Mouse (Mus musculus) R1 (cell line): ENCODE data around the gene Olfr1274-ps.
"Not testable (repeated sequence)": the region's sequence is repeated elsewhere in the genome, so short reads cannot be mapped to it uniquely, and the experiment has no call there.

Experiments used
- DNase-seq: peaks from one replicate; pipeline ENCODE4 v3.0.0-alpha.2; 2018; ENCODE audit warnings: low read depth, low spot score

Gene Olfr1274-ps

DNA sequence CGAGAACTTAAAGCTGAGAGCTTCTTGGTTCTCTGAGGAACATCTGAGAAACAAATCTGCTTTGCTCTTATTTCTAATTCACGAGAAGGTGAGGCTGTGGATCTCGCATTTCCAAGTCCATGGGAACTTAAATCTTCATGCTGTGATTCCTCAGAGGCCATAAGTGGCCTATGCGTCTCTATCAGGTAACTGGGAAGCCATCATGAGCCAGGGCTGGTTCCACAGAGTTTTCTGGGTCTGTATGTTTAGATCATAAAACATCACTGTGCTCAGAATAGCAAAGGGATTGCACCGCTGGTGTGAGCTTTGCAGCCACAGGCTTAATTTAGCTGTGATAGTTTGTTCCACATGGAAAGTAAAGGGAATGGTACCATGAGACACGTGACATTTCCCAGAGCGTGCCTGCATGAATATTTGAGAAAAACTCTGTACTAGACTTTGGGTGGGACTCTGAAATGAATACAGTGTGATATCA, at the start of gene Olfr1274-ps:
Gene Olfr1274-ps (plus strand): TSS at position 51 of the 475 bp plus-strand sequence.
- DNase-seq, result not testable (repeated sequence)

DNA sequence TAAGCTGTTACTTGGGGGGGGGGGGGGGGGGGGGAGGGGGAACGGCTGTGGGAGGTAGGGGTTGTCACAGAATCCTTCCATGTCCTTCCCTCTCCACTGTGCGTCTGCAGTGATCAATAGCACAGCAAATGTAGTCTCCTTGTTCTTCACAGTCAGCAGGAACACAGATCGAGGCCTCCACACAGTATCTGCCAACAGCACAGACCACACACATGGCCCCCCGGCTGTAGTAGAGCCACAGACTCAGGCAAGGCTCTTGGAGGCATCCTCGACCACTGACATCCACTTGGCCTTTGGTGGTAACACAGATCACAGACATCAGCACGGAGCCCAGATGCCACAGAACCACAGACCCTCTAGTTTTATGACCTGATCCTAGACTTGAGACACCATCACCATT, 47.4 kb upstream of the Olfr1274-ps start:
- DNase-seq, result not testable (repeated sequence)

DNA sequence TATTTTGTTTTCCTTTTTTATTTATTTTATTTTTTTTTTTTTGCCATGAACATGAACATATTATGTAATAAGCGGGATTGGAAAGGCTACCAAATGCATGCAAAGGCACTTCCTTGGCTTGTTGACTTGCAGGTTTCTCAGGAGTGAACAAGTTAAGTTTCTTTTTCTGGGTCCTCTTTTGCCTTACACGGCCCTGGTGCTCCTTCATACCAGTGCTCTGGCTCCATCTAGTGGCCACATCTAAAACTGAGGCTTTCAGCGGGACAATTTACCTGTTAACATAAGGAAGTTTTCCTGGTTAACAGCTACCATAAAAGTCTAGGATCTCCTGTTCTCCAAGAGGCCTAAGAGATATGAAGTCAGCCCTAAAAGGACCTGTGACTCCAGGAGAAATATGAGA, 46.9 kb upstream of the Olfr1274-ps start:
- not testable (repeated sequence) for DNase-seq

DNA sequence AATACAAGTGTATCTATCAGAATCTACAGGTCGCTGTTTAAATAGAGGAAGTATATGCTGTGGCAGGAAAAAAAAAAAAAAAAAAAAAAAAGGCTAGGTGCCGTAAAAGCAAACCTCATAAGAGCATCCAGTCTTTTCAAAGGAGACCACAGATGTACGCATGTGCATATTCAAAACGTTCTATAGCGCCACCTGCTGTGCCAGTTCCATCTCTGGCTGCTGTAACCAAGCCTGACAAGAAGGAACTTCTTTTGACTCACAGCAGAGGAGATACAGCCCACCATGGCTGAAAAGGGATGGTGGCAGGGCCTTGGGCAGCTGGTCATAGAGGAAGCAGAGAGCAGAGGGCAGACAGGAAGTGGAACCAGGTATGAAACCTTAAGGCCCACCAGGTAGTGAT, 39.3 kb upstream of the Olfr1274-ps start:
- not testable (repeated sequence) for DNase-seq

DNA sequence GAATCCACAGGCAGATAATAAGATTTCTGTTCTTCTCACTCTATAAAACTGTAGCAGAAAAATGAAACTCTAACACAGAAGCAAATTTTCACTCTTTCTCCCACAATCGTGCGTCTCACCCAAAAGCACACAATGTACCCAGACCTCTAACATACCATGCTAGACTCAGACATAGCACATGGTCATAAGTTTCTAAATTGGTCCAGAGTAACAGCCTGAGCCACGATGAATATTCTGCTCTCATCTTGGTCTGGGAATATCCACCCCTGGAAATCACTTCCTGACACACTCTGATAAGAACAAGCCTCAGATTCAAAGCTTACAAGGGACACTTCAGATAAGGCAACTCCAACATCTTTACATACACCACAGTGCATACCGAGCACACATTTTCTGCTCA, 38.3 kb upstream of the Olfr1274-ps start:
- not testable (repeated sequence) for DNase-seq

DNA sequence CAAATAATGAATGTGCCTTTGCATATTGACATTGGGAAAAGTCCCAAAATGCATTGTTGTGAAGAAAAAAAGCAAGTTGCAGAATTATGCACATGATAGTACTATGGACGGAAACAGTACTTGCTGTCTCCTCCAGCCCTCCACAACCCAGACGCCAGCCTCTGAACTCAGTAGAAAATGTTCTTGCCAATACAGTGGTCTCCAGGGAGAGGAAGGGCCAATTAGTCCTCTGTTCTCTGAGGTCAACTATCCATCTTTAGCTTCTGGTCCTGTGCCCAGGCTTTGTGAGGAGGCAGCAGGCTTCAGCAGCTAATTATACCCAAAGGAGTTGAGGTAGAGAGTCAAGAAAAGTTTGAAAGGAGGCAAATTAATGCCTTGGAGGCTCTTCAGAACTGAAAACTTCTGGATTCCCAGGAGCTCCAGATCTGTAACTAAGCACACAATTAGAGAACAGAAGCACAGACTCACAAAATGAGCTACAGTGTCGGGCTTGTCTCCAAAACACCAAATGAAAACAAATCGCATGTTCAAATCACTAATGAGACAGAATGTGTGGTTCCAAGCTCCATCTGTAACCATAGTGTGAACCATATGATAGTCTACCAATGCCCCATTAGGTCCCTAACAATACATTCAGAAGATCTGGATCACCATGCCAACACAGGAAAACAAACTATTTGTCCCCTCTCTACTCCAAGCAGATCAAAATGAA, 15.8 kb downstream of the Olfr1274-ps start:
- DNase-seq, result not testable (repeated sequence)

DNA sequence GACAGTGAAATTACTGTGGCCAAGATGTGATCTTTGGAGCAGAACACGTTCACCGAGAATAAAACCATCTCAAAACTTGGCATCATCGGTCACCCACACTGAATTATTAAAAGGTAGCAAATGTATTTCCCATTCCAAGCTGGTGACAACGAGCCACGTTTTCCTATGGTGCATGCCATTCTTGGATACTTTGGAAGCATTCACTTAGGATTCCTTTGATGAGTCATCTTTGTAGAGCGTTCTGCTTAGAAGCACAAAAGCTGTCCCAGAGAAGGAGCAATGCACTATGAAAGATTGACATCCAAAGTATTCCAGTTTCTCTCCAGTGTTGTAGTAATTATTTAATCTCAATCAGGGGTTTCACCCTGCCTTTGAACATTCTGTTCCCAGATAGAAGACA, 23.8 kb downstream of the Olfr1274-ps start:
- not testable (repeated sequence) for DNase-seq

DNA sequence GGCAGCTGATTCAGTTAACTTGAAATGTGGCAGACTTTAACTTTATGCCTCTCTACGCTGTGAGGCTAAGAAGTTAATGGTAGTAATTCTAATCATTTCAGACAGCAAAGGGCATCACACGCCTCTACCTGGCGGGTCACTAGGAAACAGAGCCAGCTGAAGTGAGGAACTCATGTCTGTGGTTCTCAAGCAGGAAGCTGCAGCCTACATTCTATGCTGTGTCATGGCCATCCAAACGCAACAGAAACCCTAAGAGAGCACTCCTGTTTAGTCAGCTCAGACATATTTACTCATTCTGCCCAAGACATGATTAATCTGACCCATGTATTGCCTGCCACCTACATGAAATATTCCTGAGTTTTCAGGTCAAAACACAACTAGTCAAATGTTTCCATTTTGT, 26.5 kb downstream of the Olfr1274-ps start:
- not testable (repeated sequence) for DNase-seq

DNA sequence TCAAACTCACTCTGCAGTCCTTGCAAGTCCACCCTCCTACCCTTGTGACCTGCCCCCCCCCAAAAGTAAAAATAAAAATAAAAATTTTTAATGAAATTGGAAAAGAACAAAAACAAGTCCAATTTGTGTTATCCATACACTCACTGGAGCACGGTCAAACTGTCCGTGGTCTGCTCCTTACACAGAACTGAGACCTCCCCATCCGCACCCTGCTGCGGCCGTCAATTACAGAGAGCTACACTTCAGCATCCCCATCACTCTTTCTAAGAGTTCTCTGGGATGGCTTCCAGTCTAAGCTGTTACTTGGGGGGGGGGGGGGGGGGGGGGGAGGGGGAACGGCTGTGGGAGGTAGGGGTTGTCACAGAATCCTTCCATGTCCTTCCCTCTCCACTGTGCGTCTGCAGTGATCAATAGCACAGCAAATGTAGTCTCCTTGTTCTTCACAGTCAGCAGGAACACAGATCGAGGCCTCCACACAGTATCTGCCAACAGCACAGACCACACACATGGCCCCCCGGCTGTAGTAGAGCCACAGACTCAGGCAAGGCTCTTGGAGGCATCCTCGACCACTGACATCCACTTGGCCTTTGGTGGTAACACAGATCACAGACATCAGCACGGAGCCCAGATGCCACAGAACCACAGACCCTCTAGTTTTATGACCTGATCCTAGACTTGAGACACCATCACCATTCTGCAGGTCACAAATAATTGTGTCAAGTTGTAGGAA, 30.7 kb downstream of the Olfr1274-ps start:
- not testable (repeated sequence) for DNase-seq

DNA sequence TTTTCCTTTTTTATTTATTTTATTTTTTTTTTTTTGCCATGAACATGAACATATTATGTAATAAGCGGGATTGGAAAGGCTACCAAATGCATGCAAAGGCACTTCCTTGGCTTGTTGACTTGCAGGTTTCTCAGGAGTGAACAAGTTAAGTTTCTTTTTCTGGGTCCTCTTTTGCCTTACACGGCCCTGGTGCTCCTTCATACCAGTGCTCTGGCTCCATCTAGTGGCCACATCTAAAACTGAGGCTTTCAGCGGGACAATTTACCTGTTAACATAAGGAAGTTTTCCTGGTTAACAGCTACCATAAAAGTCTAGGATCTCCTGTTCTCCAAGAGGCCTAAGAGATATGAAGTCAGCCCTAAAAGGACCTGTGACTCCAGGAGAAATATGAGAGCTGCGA, 31.3 kb downstream of the Olfr1274-ps start:
- DNase-seq, result not testable (repeated sequence)

DNA sequence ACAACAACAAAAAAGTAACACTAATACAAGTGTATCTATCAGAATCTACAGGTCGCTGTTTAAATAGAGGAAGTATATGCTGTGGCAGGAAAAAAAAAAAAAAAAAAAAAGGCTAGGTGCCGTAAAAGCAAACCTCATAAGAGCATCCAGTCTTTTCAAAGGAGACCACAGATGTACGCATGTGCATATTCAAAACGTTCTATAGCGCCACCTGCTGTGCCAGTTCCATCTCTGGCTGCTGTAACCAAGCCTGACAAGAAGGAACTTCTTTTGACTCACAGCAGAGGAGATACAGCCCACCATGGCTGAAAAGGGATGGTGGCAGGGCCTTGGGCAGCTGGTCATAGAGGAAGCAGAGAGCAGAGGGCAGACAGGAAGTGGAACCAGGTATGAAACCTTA, 39.0 kb downstream of the Olfr1274-ps start:
- not testable (repeated sequence) for DNase-seq

DNA sequence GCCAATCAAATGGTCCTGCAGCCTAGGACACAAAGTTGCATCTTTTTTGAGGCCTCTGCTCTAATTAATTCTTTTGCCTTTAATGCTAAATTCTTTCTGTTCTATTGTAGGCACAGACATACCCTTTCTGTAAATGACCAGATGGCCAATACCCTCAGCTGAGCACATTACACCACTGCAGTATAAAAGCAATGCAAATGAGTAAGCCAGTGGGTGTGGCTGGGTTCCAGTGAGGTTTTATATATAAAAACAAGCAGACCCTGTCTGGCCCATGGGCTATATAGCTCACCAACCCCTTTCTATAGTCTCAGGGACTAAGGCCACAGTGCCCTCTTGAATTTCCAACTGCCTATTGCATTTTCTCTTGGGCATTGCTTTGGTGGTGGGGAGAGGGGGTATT, 41.7 kb downstream of the Olfr1274-ps start:
- DNase-seq, result not testable (repeated sequence)

DNA sequence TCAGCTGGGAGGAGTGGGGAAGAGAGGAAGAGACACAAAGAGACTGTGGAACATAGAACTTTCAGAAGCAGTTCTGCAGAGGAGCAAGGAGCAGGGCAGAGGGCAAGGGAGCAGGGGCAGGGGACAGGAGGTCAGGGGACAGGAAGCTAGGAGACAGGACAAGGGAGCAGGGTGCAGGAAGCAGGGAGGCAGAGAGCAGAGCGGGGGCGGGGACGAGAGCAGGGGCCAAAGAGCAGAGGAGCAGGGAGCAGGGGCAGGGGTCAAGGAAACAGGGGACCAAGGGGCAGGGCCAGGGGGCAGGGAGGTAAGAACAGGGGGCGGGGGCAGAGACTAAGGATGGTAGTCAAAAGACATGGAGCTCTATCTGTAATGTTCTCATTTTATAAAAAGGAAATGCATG, 43.3 kb downstream of the Olfr1274-ps start:
- not testable (repeated sequence) for DNase-seq

DNA sequence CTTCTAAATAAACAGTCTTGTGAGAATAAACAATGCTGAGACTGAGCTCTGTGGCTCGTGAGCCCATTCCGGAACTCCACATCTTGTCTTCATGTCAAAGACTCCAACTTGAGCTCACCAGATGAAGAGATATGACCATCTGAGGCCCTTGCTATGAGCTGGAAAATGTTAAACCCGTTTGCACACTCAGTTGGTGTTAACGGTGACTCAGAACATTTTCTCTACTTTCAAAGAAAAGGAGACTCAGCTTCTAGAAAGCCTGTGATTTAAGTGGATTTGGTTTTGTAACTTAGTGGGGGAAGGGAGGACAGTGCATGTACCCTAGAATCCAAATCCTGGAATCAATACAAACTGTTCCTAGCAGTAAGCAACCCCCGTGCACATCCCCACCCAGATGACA, 45.3 kb downstream of the Olfr1274-ps start:
- DNase-seq, result no peak

DNA sequence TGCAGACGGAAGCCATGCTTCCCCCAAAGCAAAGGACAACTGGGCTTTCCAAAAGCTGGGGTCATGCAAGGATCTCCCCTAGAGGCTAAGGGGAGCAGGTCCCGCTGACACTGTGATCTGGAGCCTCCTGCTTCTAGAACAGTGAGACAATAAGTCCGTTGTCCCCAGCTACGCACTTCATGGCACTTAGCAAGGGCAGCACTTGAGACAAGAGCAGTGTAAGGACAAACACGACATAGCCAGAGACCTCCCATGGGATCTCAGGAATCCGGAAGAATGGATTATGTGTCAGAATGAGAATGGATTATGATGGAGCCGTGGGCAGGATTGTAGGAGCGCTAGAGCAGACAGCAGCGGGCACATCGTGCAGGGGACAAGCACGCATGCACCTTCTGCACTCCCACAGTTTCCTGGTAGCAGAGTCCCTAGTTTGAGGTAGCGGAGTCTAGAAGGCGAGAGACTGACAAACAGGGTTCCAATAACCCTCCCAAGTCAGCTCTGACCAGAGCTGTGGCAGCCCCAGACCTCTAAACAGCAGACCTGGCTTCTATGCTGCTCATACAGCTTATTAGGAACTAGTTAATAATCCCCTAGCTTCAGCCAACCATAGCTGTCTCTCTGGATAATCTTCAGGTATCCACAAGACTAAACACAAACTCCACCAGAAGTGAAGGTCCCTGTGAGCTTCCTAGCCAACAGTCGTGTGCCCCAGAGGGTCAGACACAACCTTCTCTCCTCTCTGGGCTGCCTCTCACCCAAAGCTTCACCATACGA, 50.7 kb downstream of the Olfr1274-ps start:
- no peak for DNase-seq

DNA sequence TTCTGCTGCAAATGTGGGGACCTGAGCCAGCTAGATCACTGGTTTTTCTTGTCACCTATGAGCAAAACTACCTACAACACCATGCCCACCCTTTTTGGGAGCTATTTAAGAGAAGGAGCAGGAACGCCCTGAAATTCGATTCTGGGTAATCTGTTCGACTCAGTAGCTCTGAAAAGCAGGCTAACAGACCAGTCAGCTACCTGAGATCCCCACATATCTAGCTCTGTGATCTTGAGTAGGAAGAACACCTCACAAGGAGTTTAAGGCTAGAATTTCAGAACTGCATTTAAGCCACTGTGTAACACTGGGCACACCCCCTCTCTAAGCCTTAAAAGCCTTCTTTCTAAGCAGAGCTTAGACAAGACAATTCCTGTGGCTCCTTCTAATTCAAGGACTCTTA, 53.9 kb downstream of the Olfr1274-ps start:
- DNase-seq, result no peak
